Mouse (Mus musculus) brain, embryonic 18.5 days (tissue): ENCODE measurements at regions not wholly inside any gene's neighbourhood (a gene's known extent, or its start where the extent isn't known, plus 50 kb on each side); places are given as distances from the start of the nearest gene placed in this dataset.
A peak's percentile ranks its signal among the peaks of the same experiment; 100 is the strongest.

Experiments
- DNase-seq: peaks from one replicate; pipeline ENCODE4 v3.0.0-alpha.2; 2012; ENCODE audit warnings: low read depth, low spot score

- DNase-seq: no peak
Measured at GRCm38 (mm10) chr4:33687434-33687833, 237.0 kb upstream of the Cnr1 start.

- DNase-seq: no peak
Measured at GRCm38 (mm10) chr4:33693441-33693840, 231.0 kb upstream of the Cnr1 start.

GRCm38 (mm10) chr4:33696969-33697368 lies 227.4 kb upstream of the Cnr1 start:
- peak; percentile 67 for DNase-seq

- peak; percentile 34 for DNase-seq
Measured at GRCm38 (mm10) chr4:33702028-33702666, 222.2 kb upstream of the Cnr1 start.

- DNase-seq: no peak
Measured at GRCm38 (mm10) chr4:33705722-33706121, 218.7 kb upstream of the Cnr1 start.

- DNase-seq: no peak
Measured at GRCm38 (mm10) chr4:33706785-33707184, 217.6 kb upstream of the Cnr1 start.

GRCm38 (mm10) chr4:33716475-33717117 lies 207.8 kb upstream of the Cnr1 start:
- no peak for DNase-seq

- no peak for DNase-seq
Measured at GRCm38 (mm10) chr4:33720972-33721371, 203.4 kb upstream of the Cnr1 start.

GRCm38 (mm10) chr4:33721971-33722370 lies 202.4 kb upstream of the Cnr1 start:
- DNase-seq: no peak

- DNase-seq: no peak
Measured at GRCm38 (mm10) chr4:33731837-33732236, 192.6 kb upstream of the Cnr1 start.

GRCm38 (mm10) chr4:33734923-33735322 lies 189.5 kb upstream of the Cnr1 start:
- no peak for DNase-seq

GRCm38 (mm10) chr4:33735442-33735966 lies 188.9 kb upstream of the Cnr1 start:
- DNase-seq: no peak

GRCm38 (mm10) chr4:33736061-33736701 lies 188.2 kb upstream of the Cnr1 start:
- peak; percentile 67 for DNase-seq

GRCm38 (mm10) chr4:33737337-33737736 lies 187.1 kb upstream of the Cnr1 start:
- DNase-seq: no peak

GRCm38 (mm10) chr4:33737859-33738417 lies 186.5 kb upstream of the Cnr1 start:
- no peak for DNase-seq

- DNase-seq: no peak
Measured at GRCm38 (mm10) chr4:33739211-33739904, 185.0 kb upstream of the Cnr1 start.

GRCm38 (mm10) chr4:33740982-33741381 lies 183.4 kb upstream of the Cnr1 start:
- no peak for DNase-seq

- DNase-seq: no peak
Measured at GRCm38 (mm10) chr4:33745180-33745579, 179.2 kb upstream of the Cnr1 start.

- no peak for DNase-seq
Measured at GRCm38 (mm10) chr4:33747316-33747895, 177.0 kb upstream of the Cnr1 start.

GRCm38 (mm10) chr4:33767721-33768120 lies 156.7 kb upstream of the Cnr1 start:
- no peak for DNase-seq

GRCm38 (mm10) chr4:33786027-33786426 lies 138.4 kb upstream of the Cnr1 start:
- no peak for DNase-seq
